Mouse (Mus musculus) myocyte (in vitro differentiated cells): ENCODE results near the gene Zfp367. TPM values are rescaled to one million over a fixed set of nuclear protein-coding genes. Genes with fewer than 3 reads are reported as not detected.

Source experiments
- H3K27me3 ChIP-seq: one replicate; pipeline ENCODE4 v1.6.1; 2011; ENCODE audit not compliant: control insufficient read depth, insufficient read depth, insufficient read length
- H3K36me3 ChIP-seq: one replicate; pipeline ENCODE4 v1.6.1; 2011; ENCODE audit not compliant: control insufficient read depth, insufficient read depth
- H3K4me2 ChIP-seq: one replicate; pipeline ENCODE4 v1.6.1; 2011; ENCODE audit warnings: low read depth, control low read depth
- H3K4me3 ChIP-seq: one replicate; pipeline ENCODE4 v1.5.1; 2011; ENCODE audit warnings: mild to moderate bottlenecking, control low read depth, moderate library complexity
- H3K79me2 ChIP-seq: one replicate; pipeline ENCODE4 v1.6.1; 2011; ENCODE audit not compliant: control insufficient read depth, insufficient read depth
- H3ac ChIP-seq: one replicate; pipeline ENCODE4 v1.6.1; 2011; ENCODE audit not compliant: control insufficient read depth, insufficient read length
- CEBPB ChIP-seq: IDR thresholded peaks from 2 replicates; pipeline ENCODE4 v1.6.1; 2011; ENCODE audit warnings: mild to moderate bottlenecking, moderate library complexity; ENCODE audit not compliant: poor library complexity, insufficient read depth, severe bottlenecking
- E2F4 ChIP-seq: IDR thresholded peaks from one replicate; pipeline ENCODE4 v1.6.1; 2011; ENCODE audit warnings: mild to moderate bottlenecking, control low read depth, moderate library complexity; ENCODE audit not compliant: insufficient read depth
- MAX ChIP-seq: IDR thresholded peaks from one replicate; pipeline ENCODE4 v1.6.1; 2011; ENCODE audit warnings: low read depth, mild to moderate bottlenecking, control low read depth
- MYOD1 ChIP-seq, 3 experiments: IDR thresholded peaks; one replicate each; pipeline ENCODE4 v1.6.1; 2011; ENCODE audit warnings: control low read depth in 2 of 3, low read depth in 2 of 3, mild to moderate bottlenecking in 2 of 3, moderate library complexity in 1 of 3; ENCODE audit not compliant: insufficient read length in 2 of 3, control insufficient read depth in 1 of 3
- MYOG ChIP-seq, 3 experiments: IDR thresholded peaks; one replicate each; pipeline ENCODE4 v1.6.1; 2011; ENCODE audit warnings: control low read depth in 2 of 3, low read depth in 2 of 3, mild to moderate bottlenecking in 2 of 3; ENCODE audit not compliant: insufficient read length in 2 of 3, control insufficient read depth in 1 of 3, insufficient read depth in 1 of 3
- POLR2A ChIP-seq: IDR thresholded peaks from one replicate; pipeline ENCODE4 v1.6.1; 2011; ENCODE audit warnings: low read depth, mild to moderate bottlenecking, control low read depth, moderate library complexity; ENCODE audit not compliant: insufficient read length
- POLR2AphosphoS2 ChIP-seq: IDR thresholded peaks from one replicate; pipeline ENCODE4 v1.6.1; 2011; ENCODE audit warnings: low read depth, control low read depth; ENCODE audit not compliant: insufficient read length
- REST ChIP-seq: IDR thresholded peaks from one replicate; pipeline ENCODE4 v1.6.1; 2011; ENCODE audit warnings: mild to moderate bottlenecking, control low read depth, moderate library complexity; ENCODE audit not compliant: insufficient read depth, insufficient read length
- SRF ChIP-seq: IDR thresholded peaks from one replicate; pipeline ENCODE4 v1.6.1; 2011; ENCODE audit warnings: low read depth; ENCODE audit not compliant: control insufficient read depth, insufficient read length
- TCF12 ChIP-seq: IDR thresholded peaks from one replicate; pipeline ENCODE4 v1.6.1; 2011; ENCODE audit warnings: mild to moderate bottlenecking, control low read depth; ENCODE audit not compliant: poor library complexity, insufficient read depth, severe bottlenecking
- TCF3 ChIP-seq: IDR thresholded peaks from one replicate; pipeline ENCODE4 v1.6.1; 2011; ENCODE audit warnings: low read depth, control low read depth; ENCODE audit not compliant: insufficient read length
- USF1 ChIP-seq: IDR thresholded peaks from one replicate; pipeline ENCODE4 v1.6.1; 2011; ENCODE audit warnings: low read depth, mild to moderate bottlenecking, control low read depth, moderate library complexity
- polyA plus RNA-seq: library from polyadenylated mRNA; unstranded; fragments of >200 nt; fragmentation: generic; extraction: Trizol; gene quantifications from one replicate; pipeline ENCODE4 v1.2.1, GENCODE M21; 2012; ENCODE audit warnings: missing spikeins

The Zfp367 gene
- polyA plus RNA-seq, 1 experiment = 3.0 TPM

- TF ChIP-seq E2F4 = no peak
- no peak for TF ChIP-seq USF1
- no peak for TF ChIP-seq MYOG (IDR thresholded peaks at IDR 0.05; ENCODE audit: control insufficient read depth in 1 of 3, insufficient read depth in 1 of 3, insufficient read length in 2 of 3, low read depth in 2 of 3)
- no peak for TF ChIP-seq POLR2A
- TF ChIP-seq POLR2AphosphoS2 = no peak
- TF ChIP-seq TCF3 = no peak
- no peak for TF ChIP-seq SRF
- no peak for TF ChIP-seq MAX
- TF ChIP-seq REST = no peak
- TF ChIP-seq TCF12 = no peak
- TF ChIP-seq CEBPB = no peak
- TF ChIP-seq MYOD1 (IDR thresholded peaks at IDR 0.05; ENCODE audit: control insufficient read depth in 1 of 3, insufficient read length in 2 of 3, low read depth in 2 of 3) = no peak
- Histone ChIP-seq H3K27me3 (no peaks in the 10 kb centered on the region), H3ac (no peak overlapping the region), H3K4me2 (no peak overlapping the region), H3K36me3 (no peaks in the 10 kb centered on the region), H3K4me3 (no peak overlapping the region), H3K79me2 (no peaks in the 10 kb centered on the region)
These were observed 62.0 kb downstream of the Zfp367 start for GRCm38 (mm10) chr13:64091006-64091405.

- Histone ChIP-seq H3K4me3 (no peak overlapping the region), H3ac (no peak overlapping the region), H3K27me3 (no peaks in the 10 kb centered on the region), H3K36me3 (no peaks in the 10 kb centered on the region), H3K79me2 (no peaks in the 10 kb centered on the region), H3K4me2 (no peak overlapping the region)
- TF ChIP-seq TCF12 (no peak), TCF3 (no peak), REST (no peak), POLR2AphosphoS2 (no peak), CEBPB (no peak), E2F4 (no peak), MAX (no peak), MYOG (IDR thresholded peaks at IDR 0.05; ENCODE audit: control insufficient read depth in 1 of 3, insufficient read depth in 1 of 3, insufficient read length in 2 of 3, low read depth in 2 of 3) (no peak)
These were observed 62.7 kb downstream of the Zfp367 start for GRCm38 (mm10) chr13:64090278-64090677.

- H3K4me2 ChIP-seq = no peak within 1 kb of the TSS
- no peak within 1 kb of the TSS for H3K4me3 ChIP-seq
- H3K79me2 ChIP-seq = no peaks in the 10 kb centered on the region
- no peak within 1 kb of the TSS for H3ac ChIP-seq
- H3K36me3 ChIP-seq = no peaks in the 10 kb centered on the region
- no peaks in the 10 kb centered on the region for H3K27me3 ChIP-seq
- TF ChIP-seq TCF3 = no peak
- TF ChIP-seq USF1 = no peak
- no peak for TF ChIP-seq REST
- no peak for TF ChIP-seq TCF12
- no peak for TF ChIP-seq SRF
- TF ChIP-seq POLR2AphosphoS2 = no peak
- TF ChIP-seq MYOD1 (IDR thresholded peaks at IDR 0.05; ENCODE audit: control insufficient read depth in 1 of 3, insufficient read length in 2 of 3, low read depth in 2 of 3) = no peak
- no peak for TF ChIP-seq CEBPB
- no peak for TF ChIP-seq MYOG (IDR thresholded peaks at IDR 0.05; ENCODE audit: control insufficient read depth in 1 of 3, insufficient read depth in 1 of 3, insufficient read length in 2 of 3, low read depth in 2 of 3)
- TF ChIP-seq MAX = no peak
- no peak for TF ChIP-seq E2F4
- no peak for TF ChIP-seq POLR2A
These were observed 63.9 kb downstream of the Zfp367 start, which contains the start of gene Hsd17b3 for GRCm38 (mm10) chr13:64089130-64089529. TSS of gene Hsd17b3 (minus strand) at chr13:64089230.

GRCm38 (mm10) chr13:64088057-64088456, 64.9 kb downstream of the Zfp367 start:
- no peak for TF ChIP-seq TCF3
- no peak for TF ChIP-seq MAX
- no peak overlapping the region for H3K4me2 ChIP-seq

GRCm38 (mm10) chr13:64086036-64086435, 67.0 kb downstream of the Zfp367 start:
- no peak overlapping the region for H3K4me3 ChIP-seq

More at GRCm38 (mm10) chr13:64088057-64088456, 64.9 kb downstream of the Zfp367 start:
- Histone ChIP-seq H3ac (no peak overlapping the region), H3K27me3 (no peaks in the 10 kb centered on the region), H3K36me3 (no peaks in the 10 kb centered on the region), H3K4me3 (no peak overlapping the region), H3K79me2 (no peaks in the 10 kb centered on the region)

More at GRCm38 (mm10) chr13:64086036-64086435, 67.0 kb downstream of the Zfp367 start:
- TF ChIP-seq E2F4 (no peak), POLR2AphosphoS2 (no peak), USF1 (no peak), MYOG (IDR thresholded peaks at IDR 0.05; ENCODE audit: control insufficient read depth in 1 of 3, insufficient read depth in 1 of 3, insufficient read length in 2 of 3, low read depth in 2 of 3) (no peak), POLR2A (no peak), CEBPB (no peak), REST (no peak), MYOD1 (IDR thresholded peaks at IDR 0.05; ENCODE audit: control insufficient read depth in 1 of 3, insufficient read length in 2 of 3, low read depth in 2 of 3) (no peak), MAX (no peak), TCF3 (no peak)
- no peak overlapping the region for H3ac ChIP-seq
- H3K27me3 ChIP-seq = no peaks in the 10 kb centered on the region
- H3K36me3 ChIP-seq = no peaks in the 10 kb centered on the region
- H3K79me2 ChIP-seq = no peaks in the 10 kb centered on the region
- no peak overlapping the region for H3K4me2 ChIP-seq
